Mouse (Mus musculus): ENCODE data around the gene Atp7a.
A peak's percentile ranks its signal among the peaks of the same experiment; 100 is the strongest.

Atp7a gene

GRCm38 (mm10) chrX:106165089-106165488 lies 138.0 kb downstream of the Atp7a start:
- peak in 1 of 2 experiments; percentile 57 for DNase-seq (ENCODE audit: inconsistent age in 2 of 2, low spot score in 1 of 2)

DNA sequence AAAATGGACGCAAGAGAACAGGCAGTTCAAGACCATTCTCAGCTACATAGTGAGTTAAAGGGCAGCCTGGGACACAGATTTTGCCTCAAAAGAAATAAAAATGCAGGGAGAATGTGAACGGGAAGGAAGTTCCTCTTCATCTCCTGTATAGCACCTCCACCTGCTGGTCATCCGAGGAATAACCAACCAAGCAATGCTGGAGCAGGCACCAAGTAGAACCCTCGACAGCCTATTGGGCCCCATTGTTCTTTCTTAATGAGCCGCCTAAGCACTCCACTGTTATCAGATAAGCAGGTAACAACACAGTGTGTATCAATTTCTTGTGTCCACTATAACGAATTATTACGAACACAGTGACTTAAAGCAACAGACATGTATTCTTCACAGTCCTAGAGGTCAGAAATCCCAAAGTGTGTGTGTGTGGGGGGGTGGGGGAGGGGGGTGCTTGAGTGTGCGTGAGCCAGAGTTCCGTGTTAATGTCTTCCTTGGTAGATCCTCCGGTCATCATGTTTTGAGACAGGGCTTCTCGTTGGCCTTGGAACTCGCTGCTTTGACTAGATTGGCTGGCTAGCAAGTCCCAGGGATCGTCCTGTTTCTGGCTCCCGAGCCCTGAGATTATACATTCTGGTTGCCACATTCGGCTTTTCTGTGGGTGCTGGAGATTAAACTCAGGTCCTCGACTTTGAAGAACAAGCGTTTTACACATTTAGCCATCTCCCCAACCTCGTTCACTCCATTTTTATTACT lies 144.2 kb downstream of the Atp7a start:
- peak; percentile 63 to 90 for DNase-seq (ENCODE audit: inconsistent age in 2 of 2, low spot score in 1 of 2)

- DNase-seq (ENCODE audit: inconsistent age in 2 of 2, low spot score in 1 of 2): no peak
Observed at GRCm38 (mm10) chrX:106171853-106172154, 144.7 kb downstream of the Atp7a start.
